Mouse (Mus musculus): ENCODE measurements around the gene Sde2. TPM values are rescaled to one million over a fixed set of nuclear protein-coding genes. Genes with fewer than 3 reads are reported as not detected.

Gene Sde2
- polyA plus RNA-seq, 1 experiment from 2014 or later, result 28.8 TPM

GRCm38 (mm10) chr1:180837186-180837585 is 13.7 kb upstream of the Sde2 start:
- no peaks in the 10 kb centered on the region for H3K36me3 ChIP-seq
- no peak overlapping the region for H3K9ac ChIP-seq (replicated peaks)
- no peak overlapping the region for H3K4me3 ChIP-seq (replicated peaks)
- H3K4me1 ChIP-seq (replicated peaks), result no peaks in the 10 kb centered on the region
- H3K27ac ChIP-seq, result no peak overlapping the region
- no peaks in the 10 kb centered on the region for H3K9me3 ChIP-seq
- ATAC-seq, result no peak
- WGBS, result 90% methylated on average over 5 of the region's 5 CpGs
- no peaks in the 10 kb centered on the region for H3K27me3 ChIP-seq
- H3K4me2 ChIP-seq (replicated peaks), result no peak overlapping the region

- 74% methylated on average over 6 of the region's 6 CpGs for WGBS
- no peaks in the 10 kb centered on the region for H3K9me3 ChIP-seq
- no peak overlapping the region for H3K27ac ChIP-seq
- H3K36me3 ChIP-seq, result no peaks in the 10 kb centered on the region
- ATAC-seq, result no peak
- no peaks in the 10 kb centered on the region for H3K4me1 ChIP-seq (replicated peaks)
- no peaks in the 10 kb centered on the region for H3K27me3 ChIP-seq
- no peak overlapping the region for H3K4me2 ChIP-seq (replicated peaks)
- H3K4me3 ChIP-seq (replicated peaks), result no peak overlapping the region
- H3K9ac ChIP-seq (replicated peaks), result no peak overlapping the region
Measured at GRCm38 (mm10) chr1:180838014-180838413, 12.9 kb upstream of the Sde2 start.

- WGBS, result 70% methylated on average over 8 of the region's 8 CpGs
- ATAC-seq, result no peak
Measured at GRCm38 (mm10) chr1:180839201-180839910, 11.6 kb upstream of the Sde2 start.

GRCm38 (mm10) chr1:180841561-180842300 is 9.2 kb upstream of the Sde2 start:
- no peaks in the 10 kb centered on the region for H3K27me3 ChIP-seq
- H3K9me3 ChIP-seq, result no peaks in the 10 kb centered on the region
- no peak for ATAC-seq
- 89% methylated on average over 8 of the region's 8 CpGs for WGBS
- no peaks in the 10 kb centered on the region for H3K36me3 ChIP-seq
- H3K4me3 ChIP-seq (replicated peaks), result no peak overlapping the region
- no peak overlapping the region for H3K9ac ChIP-seq (replicated peaks)
- H3K4me2 ChIP-seq (replicated peaks), result no peak overlapping the region
- no peaks in the 10 kb centered on the region for H3K4me1 ChIP-seq (replicated peaks)
- H3K27ac ChIP-seq, result no peak overlapping the region

More at GRCm38 (mm10) chr1:180839201-180839910, 11.6 kb upstream of the Sde2 start:
- no peaks in the 10 kb centered on the region for H3K4me1 ChIP-seq (replicated peaks)
- no peak overlapping the region for H3K9ac ChIP-seq (replicated peaks)
- H3K27ac ChIP-seq, result no peak overlapping the region
- H3K9me3 ChIP-seq, result no peaks in the 10 kb centered on the region
- H3K4me3 ChIP-seq (replicated peaks), result no peak overlapping the region
- H3K36me3 ChIP-seq, result no peaks in the 10 kb centered on the region
- H3K4me2 ChIP-seq (replicated peaks), result no peak overlapping the region
- H3K27me3 ChIP-seq, result no peaks in the 10 kb centered on the region

GRCm38 (mm10) chr1:180848114-180848510 is 2.8 kb upstream of the Sde2 start:
- Histone ChIP-seq H3K9ac (replicated peaks) (peak overlapping the region; percentile 57), H3K27me3 (no peaks in the 10 kb centered on the region), H3K9me3 (no peaks in the 10 kb centered on the region), H3K36me3 (0 out of 2 replicates have a peak, but pooled peaks cover 4% of the 10 kb centered on the region), H3K4me1 (replicated peaks) (peaks cover 47% of the 10 kb centered on the region), H3K27ac (peak overlapping the region; percentile 92), H3K4me3 (replicated peaks) (peak overlapping the region; percentile 26), H3K4me2 (replicated peaks) (peak overlapping the region; percentile 52)
- WGBS, result 1% methylated on average over 9 of the region's 9 CpGs
- ATAC-seq, result peak; percentile 67

GRCm38 (mm10) chr1:180848511-180849241 is 2.3 kb upstream of the Sde2 start:
- H3K36me3 ChIP-seq, result 0 out of 2 replicates have a peak, but pooled peaks cover 4% of the 10 kb centered on the region
- 10% methylated on average over 11 of the region's 11 CpGs for WGBS

GRCm38 (mm10) chr1:180849701-180850301 is 1.1 kb upstream of the Sde2 start:
- Histone ChIP-seq H3K9ac (replicated peaks) (peak overlapping the region; percentile 73), H3K27ac (peak overlapping the region; percentile 98), H3K36me3 (0 out of 2 replicates have a peak, but pooled peaks cover 4% of the 10 kb centered on the region), H3K4me1 (replicated peaks) (peaks cover 47% of the 10 kb centered on the region), H3K4me3 (replicated peaks) (peak overlapping the region; percentile 62), H3K9me3 (no peaks in the 10 kb centered on the region), H3K27me3 (no peaks in the 10 kb centered on the region), H3K4me2 (replicated peaks) (peak overlapping the region; percentile 67)
- WGBS, result 22% methylated on average over 11 of the region's 11 CpGs
- no peak for ATAC-seq

More at GRCm38 (mm10) chr1:180848511-180849241, 2.3 kb upstream of the Sde2 start:
- H3K27me3 ChIP-seq, result no peaks in the 10 kb centered on the region
- H3K4me3 ChIP-seq (replicated peaks), result peak overlapping the region; percentile 26
- H3K9me3 ChIP-seq, result no peaks in the 10 kb centered on the region
- peak overlapping the region; percentile 57 for H3K9ac ChIP-seq (replicated peaks)
- peak; percentile 31 for ATAC-seq
- peak overlapping the region; percentile 92 for H3K27ac ChIP-seq
- peaks cover 47% of the 10 kb centered on the region for H3K4me1 ChIP-seq (replicated peaks)
- H3K4me2 ChIP-seq (replicated peaks), result peak overlapping the region; percentile 52

- H3K4me3 ChIP-seq (replicated peaks), result no peak overlapping the region
- no peak overlapping the region for H3K4me2 ChIP-seq (replicated peaks)
- no peaks in the 10 kb centered on the region for H3K9me3 ChIP-seq
- ATAC-seq, result no peak
- H3K4me1 ChIP-seq (replicated peaks), result no peaks in the 10 kb centered on the region
- no peaks in the 10 kb centered on the region for H3K27me3 ChIP-seq
- H3K36me3 ChIP-seq, result peaks cover 82% of the 10 kb centered on the region
- H3K9ac ChIP-seq (replicated peaks), result no peak overlapping the region
- H3K27ac ChIP-seq, result no peak overlapping the region
Measured at GRCm38 (mm10) chr1:180858763-180859162, 7.8 kb downstream of the Sde2 start.

GRCm38 (mm10) chr1:180860030-180860429 is 9.1 kb downstream of the Sde2 start:
- no peaks in the 10 kb centered on the region for H3K27me3 ChIP-seq
- WGBS, result 90% methylated on average over 6 of the region's 6 CpGs
- H3K4me1 ChIP-seq (replicated peaks), result no peaks in the 10 kb centered on the region
- no peak overlapping the region for H3K27ac ChIP-seq
- peaks cover 91% of the 10 kb centered on the region for H3K36me3 ChIP-seq
- ATAC-seq, result no peak
- no peaks in the 10 kb centered on the region for H3K9me3 ChIP-seq
- H3K4me2 ChIP-seq (replicated peaks), result no peak overlapping the region
- H3K4me3 ChIP-seq (replicated peaks), result no peak overlapping the region
- H3K9ac ChIP-seq (replicated peaks), result no peak overlapping the region

GRCm38 (mm10) chr1:180863606-180864005 is 12.7 kb downstream of the Sde2 start:
- peak; percentile 20; the same call in 1 of the 2 replicates for ATAC-seq
- H3K36me3 ChIP-seq, result peaks cover 89% of the 10 kb centered on the region
- no peaks in the 10 kb centered on the region for H3K9me3 ChIP-seq
- 11% methylated on average over 1 of the region's 1 CpGs for WGBS
- no peak overlapping the region for H3K27ac ChIP-seq
- H3K27me3 ChIP-seq, result no peaks in the 10 kb centered on the region
- no peak overlapping the region for H3K9ac ChIP-seq (replicated peaks)
- no peaks in the 10 kb centered on the region for H3K4me1 ChIP-seq (replicated peaks)
- H3K4me2 ChIP-seq (replicated peaks), result no peak overlapping the region
- H3K4me3 ChIP-seq (replicated peaks), result no peak overlapping the region

GRCm38 (mm10) chr1:180866001-180866400 is 15.1 kb downstream of the Sde2 start:
- ATAC-seq, result no peak
- Histone ChIP-seq H3K9me3 (no peaks in the 10 kb centered on the region), H3K4me2 (replicated peaks) (no peak overlapping the region), H3K27me3 (no peaks in the 10 kb centered on the region), H3K27ac (no peak overlapping the region), H3K4me3 (replicated peaks) (no peak overlapping the region), H3K9ac (replicated peaks) (no peak overlapping the region), H3K36me3 (peaks cover 68% of the 10 kb centered on the region), H3K4me1 (replicated peaks) (no peaks in the 10 kb centered on the region)
- 95% methylated on average over 7 of the region's 7 CpGs for WGBS
